Mouse (Mus musculus) Patski (cell line): Measurements from ENCODE around the gene Arhgap31. TPM values are rescaled to one million over a fixed set of nuclear protein-coding genes. Genes with fewer than 3 reads are reported as not detected.
"Not testable (repeated sequence)": the region's sequence is repeated elsewhere in the genome, so short reads cannot be mapped to it uniquely, and the experiment has no call there.

Experiments used
- ATAC-seq: fragments of 100-300 bp; one replicate; pipeline ENCODE4 v1.8.0; 2021
- CTCF ChIA-PET: fragments of 350-600 bp; sonication (Branson Sonifier 250); formaldehyde crosslinking; loops from one replicate; lab custom pipeline; 2022; ENCODE audit warnings: inconsistent platforms; lab: Charles Lee
- POLR2A ChIA-PET: fragments of 350-600 bp; sonication (Branson Sonifier 250); formaldehyde crosslinking; loops from one replicate; lab custom pipeline; 2022; ENCODE audit warnings: antibody characterized with exemption, inconsistent platforms; lab: Charles Lee
- DNase-seq: peaks from one replicate; pipeline ENCODE4 v3.0.0-alpha.2; 2011; ENCODE audit warnings: low read depth, low spot score
- H3K27me3 ChIP-seq: fragments of 371-371 bp; one replicate; pipeline ENCODE4 v1.5.1; 2021
- CTCF ChIP-seq: fragments of 100-300 bp; IDR thresholded peaks from one replicate; pipeline ENCODE4 v1.5.1; 2021
- in situ Hi-C: fragments of 300-500 bp; cut with MboI; formaldehyde crosslinking; loops from 3 replicates; pipeline ENCODE4 v1.11.1; 2018; ENCODE audit warnings: low pct_unique_long_range_greater_than_20kb, mixed read lengths
- polyA plus RNA-seq: library from polyadenylated mRNA; unstranded; gene quantifications from one replicate; pipeline ENCODE4 v1.2.3, GENCODE M21; 2021

Gene Arhgap31
- polyA plus RNA-seq, 1 experiment from 2014 or later, result 0.24 TPM

GRCm38 (mm10) chr16:38728576-38729132 is 15.6 kb upstream of the Arhgap31 start:
- in situ Hi-C loops, result loop anchor here (10.0 kb wide), 2 partner anchors 104 to 184 kb away; no protein-coding TSS in a partner anchor
- peaks cover 33% of the 10 kb centered on the region for H3K27me3 ChIP-seq
- no peak for TF ChIP-seq CTCF
- DNase-seq, result no peak
- CTCF ChIA-PET, result interaction anchor here (0.9 to 2.2 kb wide), 3 partner anchors 22 to 97 kb away, joined by 3 to 10 read pairs (median 3); no protein-coding TSS in a partner anchor
- POLR2A ChIA-PET, result no interaction called here
- ATAC-seq, result no peak

- DNase-seq (no peak), ATAC-seq (no peak)
- TF ChIP-seq CTCF, result no peak
- in situ Hi-C loops, result loop anchor here (10.0 kb wide), 2 partner anchors 100 to 180 kb away; no protein-coding TSS in a partner anchor
- ChIA-PET CTCF (no interaction called here), POLR2A (no interaction called here)
- peaks cover 9% of the 10 kb centered on the region for H3K27me3 ChIP-seq
These were observed 11.9 kb upstream of the Arhgap31 start for GRCm38 (mm10) chr16:38724974-38725373.

- peaks cover 8% of the 10 kb centered on the region for H3K27me3 ChIP-seq
- in situ Hi-C loops, result loop anchor here (10.0 kb wide), 2 partner anchors 99 to 179 kb away; no protein-coding TSS in a partner anchor
- ATAC-seq, result no peak
- POLR2A ChIA-PET, result no interaction called here
- CTCF ChIA-PET, result no interaction called here
- DNase-seq, result no peak
- TF ChIP-seq CTCF, result no peak
These were observed 11.2 kb upstream of the Arhgap31 start for GRCm38 (mm10) chr16:38724256-38724655.

- no peak for ATAC-seq
- peaks cover 8% of the 10 kb centered on the region for H3K27me3 ChIP-seq
- TF ChIP-seq CTCF, result no peak
- CTCF ChIA-PET, result no interaction called here
- DNase-seq, result no peak
- in situ Hi-C loops, result loop anchor here (10.0 kb wide), 2 partner anchors 97 to 177 kb away; no protein-coding TSS in a partner anchor
- POLR2A ChIA-PET, result no interaction called here
These were observed 8.3 kb upstream of the Arhgap31 start for GRCm38 (mm10) chr16:38721377-38721776.

- H3K27me3 ChIP-seq, DNase-seq, CTCF ChIA-PET, ATAC-seq, in situ Hi-C loops, POLR2A ChIA-PET: not testable (repeated sequence)
These were observed 1.1 kb upstream of the Arhgap31 start for GRCm38 (mm10) chr16:38714259-38714526.

- DNase-seq, result no peak
These were observed 557 bp upstream of the Arhgap31 start for GRCm38 (mm10) chr16:38713404-38714258.

GRCm38 (mm10) chr16:38712105-38712504 is 969 bp downstream of the Arhgap31 start:
- no peak for DNase-seq

More at GRCm38 (mm10) chr16:38713404-38714258, 557 bp upstream of the Arhgap31 start:
- in situ Hi-C loops, result no loop called here
- POLR2A ChIA-PET, result no interaction called here
- H3K27me3 ChIP-seq, result peaks cover 8% of the 10 kb centered on the region
- ATAC-seq, result no peak
- no peak for TF ChIP-seq CTCF
- CTCF ChIA-PET, result no interaction called here

GRCm38 (mm10) chr16:38711245-38711644 is 1.8 kb downstream of the Arhgap31 start:
- peaks cover 12% of the 10 kb centered on the region for H3K27me3 ChIP-seq
- TF ChIP-seq CTCF, result no peak
- ATAC-seq, result no peak
- CTCF ChIA-PET, result no interaction called here
- in situ Hi-C loops, result no loop called here
- POLR2A ChIA-PET, result no interaction called here
- DNase-seq, result no peak

More at GRCm38 (mm10) chr16:38712105-38712504, 969 bp downstream of the Arhgap31 start:
- ChIA-PET CTCF (no interaction called here), POLR2A (no interaction called here)
- TF ChIP-seq CTCF, result no peak
- no peak for ATAC-seq
- in situ Hi-C loops, result no loop called here
- H3K27me3 ChIP-seq, result peaks cover 12% of the 10 kb centered on the region

GRCm38 (mm10) chr16:38708962-38709520 is 4.0 kb downstream of the Arhgap31 start:
- H3K27me3 ChIP-seq, result peaks cover 16% of the 10 kb centered on the region
- ChIA-PET POLR2A (no interaction called here), CTCF (interaction anchor here (0.9 kb wide), 1 partner anchor 17 kb away, joined by 3 read pairs; no protein-coding TSS in a partner anchor)
- no peak for TF ChIP-seq CTCF
- DNase-seq (no peak), ATAC-seq (no peak)
- in situ Hi-C loops, result no loop called here

- H3K27me3 ChIP-seq, result peaks cover 8% of the 10 kb centered on the region
- CTCF ChIA-PET, result interaction anchor here (0.9 to 1.9 kb wide), 4 partner anchors 11 to 76 kb away, joined by 3 to 7 read pairs (median 3); no protein-coding TSS in a partner anchor
- POLR2A ChIA-PET, result no interaction called here
- no peak for ATAC-seq
- TF ChIP-seq CTCF, result no peak
- in situ Hi-C loops, result no loop called here
- DNase-seq, result no peak
These were observed 6.3 kb downstream of the Arhgap31 start for GRCm38 (mm10) chr16:38706782-38707181.
